Mouse (Mus musculus) hindbrain, embryonic 10.5 days (tissue): Measurements from ENCODE around the gene Arhgap15. TPM values are rescaled to one million over a fixed set of nuclear protein-coding genes. Genes with fewer than 3 reads are reported as not detected.

Experiments used
- DNase-seq: peaks from one replicate; pipeline ENCODE4 v3.0.0-alpha.2; 2017; ENCODE audit warnings: low spot score
- H3K27ac ChIP-seq: fragments of 300-500 bp; sonication (generic); 2 replicates; pipeline ENCODE4 v1.5.1; 2016; ENCODE audit warnings: mild to moderate bottlenecking, moderate library complexity
- H3K27me3 ChIP-seq: fragments of 300-500 bp; sonication (generic); 2 replicates; pipeline ENCODE4 v1.6.1; 2016; ENCODE audit warnings: mild to moderate bottlenecking; ENCODE audit not compliant: poor library complexity, insufficient read depth, severe bottlenecking
- H3K36me3 ChIP-seq: fragments of 300-500 bp; sonication (generic); 2 replicates; pipeline ENCODE4 v1.6.1; 2016; ENCODE audit warnings: mild to moderate bottlenecking, moderate library complexity
- H3K4me1 ChIP-seq: fragments of 300-500 bp; sonication (generic); replicated peaks from 2 replicates; pipeline ENCODE4 v1.6.1; 2016; ENCODE audit warnings: mild to moderate bottlenecking
- H3K4me3 ChIP-seq: fragments of 300-500 bp; sonication (generic); 2 replicates; pipeline ENCODE4 v1.5.1; 2016; ENCODE audit warnings: mild to moderate bottlenecking, moderate library complexity
- H3K9me3 ChIP-seq: fragments of 300-500 bp; sonication (generic); 2 replicates; pipeline ENCODE4 v1.6.1; 2016; ENCODE audit warnings: mild to moderate bottlenecking, moderate library complexity
- WGBS: fragments of 180-500 bp; shearing (Covaris S2); methylation state at CpG from one replicate; pipeline ENCODE4 v1.1.7; 2016; 5-methylcytosine and 5-hydroxymethylcytosine counted together
- polyA plus RNA-seq: library from polyadenylated mRNA; unstranded; fragments of >200 nt; fragmentation: Nextera tagmentation; extraction: Ambion mirVana; gene quantifications from 2 replicates; pipeline ENCODE4 v1.2.1, GENCODE M21; 2016

Gene Arhgap15
- polyA plus RNA-seq, 1 experiment from 2014 or later, result 0.72 TPM

DNA sequence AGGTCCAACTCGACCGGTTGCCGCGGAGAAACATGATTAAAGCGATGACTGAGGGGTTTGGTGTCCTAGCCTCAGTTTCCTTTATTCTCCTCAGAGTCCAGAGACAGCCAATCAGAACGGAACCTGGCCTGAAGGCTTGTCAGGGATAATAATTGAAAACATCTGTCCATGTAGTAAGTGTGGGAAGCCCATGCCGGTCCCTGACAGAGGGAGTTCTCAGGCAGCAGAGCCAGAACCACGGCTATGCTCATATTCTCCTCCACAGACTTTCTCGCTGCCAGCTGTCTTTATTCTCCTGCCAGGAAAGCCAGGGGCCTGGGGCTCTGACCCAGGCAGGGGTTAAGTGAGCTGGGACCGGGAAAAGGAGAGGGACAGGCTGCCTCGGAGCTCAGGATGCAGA is 606.7 kb downstream of the Arhgap15 start:
- peak; percentile 40 for DNase-seq
- H3K27ac ChIP-seq, result peak overlapping the region; percentile 36; the same call in 1 of the 2 replicates
- H3K36me3 ChIP-seq, result no peaks in the 10 kb centered on the region
- peaks cover 4% of the 10 kb centered on the region; the same call in 1 of the 2 replicates for H3K4me1 ChIP-seq
- H3K9me3 ChIP-seq, result no peaks in the 10 kb centered on the region
- WGBS, result 67% methylated on average over 11 of the region's 11 CpGs
- no peak overlapping the region for H3K4me3 ChIP-seq
- H3K27me3 ChIP-seq, result no peaks in the 10 kb centered on the region

DNA sequence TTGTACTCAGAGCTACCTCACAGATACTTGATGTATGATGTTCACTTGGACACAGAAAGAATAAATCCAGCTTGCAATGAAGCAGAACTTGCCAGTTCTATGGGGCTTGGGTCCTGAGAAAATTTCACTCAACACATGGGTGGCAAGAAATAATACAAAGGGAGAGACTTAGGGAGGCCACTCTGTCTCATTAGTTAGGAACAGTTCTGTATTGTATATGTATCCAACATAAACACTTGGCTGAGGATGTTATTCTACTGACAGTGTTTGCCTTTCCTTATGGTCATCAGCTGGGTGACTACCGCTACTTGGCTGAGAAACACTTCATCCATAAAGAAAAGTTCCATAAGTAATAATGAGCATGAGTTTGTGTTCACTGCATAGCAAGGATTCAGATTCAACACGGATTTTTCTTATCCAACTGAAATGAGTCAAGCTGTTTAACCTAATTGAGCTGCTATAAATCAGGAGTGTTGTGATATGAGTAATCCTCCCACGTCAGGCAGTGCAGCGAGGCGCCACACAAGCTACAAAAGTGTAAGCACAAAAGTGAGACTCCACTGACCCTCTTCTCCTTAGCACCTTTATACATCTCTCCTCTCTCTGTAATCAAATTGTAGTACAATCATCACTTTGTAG is 607.7 kb downstream of the Arhgap15 start:
- no peaks in the 10 kb centered on the region for H3K27me3 ChIP-seq
- no peak for DNase-seq
- peaks cover 4% of the 10 kb centered on the region; the same call in 1 of the 2 replicates for H3K4me1 ChIP-seq
- H3K27ac ChIP-seq, result no peak overlapping the region
- 91% methylated on average over 5 of the region's 5 CpGs for WGBS
- no peak overlapping the region for H3K4me3 ChIP-seq
- H3K9me3 ChIP-seq, result no peaks in the 10 kb centered on the region
- no peaks in the 10 kb centered on the region for H3K36me3 ChIP-seq

DNA sequence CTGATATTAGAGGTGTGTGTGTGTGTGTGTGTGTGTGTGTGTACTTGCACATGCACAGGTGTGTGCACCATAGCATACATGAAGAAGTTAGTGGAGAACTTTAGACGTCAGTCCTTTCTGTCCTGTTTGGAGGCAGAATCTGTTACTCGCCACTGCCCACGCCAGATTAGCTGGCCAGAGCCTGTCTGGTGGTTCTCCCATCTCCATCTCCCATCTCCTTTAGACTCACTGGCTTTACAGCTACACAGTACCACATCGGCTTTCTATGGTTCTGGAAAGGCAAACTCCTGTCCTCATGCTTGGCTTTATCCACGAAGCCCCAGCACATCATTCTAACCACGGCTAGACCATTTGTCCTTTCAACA is 608.2 kb downstream of the Arhgap15 start:
- Histone ChIP-seq H3K4me3 (no peak overlapping the region), H3K27ac (no peak overlapping the region), H3K4me1 (peaks cover 4% of the 10 kb centered on the region; the same call in 1 of the 2 replicates), H3K27me3 (no peaks in the 10 kb centered on the region), H3K9me3 (no peaks in the 10 kb centered on the region), H3K36me3 (no peaks in the 10 kb centered on the region)
- no peak for DNase-seq
- WGBS, result 93% methylated on average over 6 of the region's 6 CpGs

DNA sequence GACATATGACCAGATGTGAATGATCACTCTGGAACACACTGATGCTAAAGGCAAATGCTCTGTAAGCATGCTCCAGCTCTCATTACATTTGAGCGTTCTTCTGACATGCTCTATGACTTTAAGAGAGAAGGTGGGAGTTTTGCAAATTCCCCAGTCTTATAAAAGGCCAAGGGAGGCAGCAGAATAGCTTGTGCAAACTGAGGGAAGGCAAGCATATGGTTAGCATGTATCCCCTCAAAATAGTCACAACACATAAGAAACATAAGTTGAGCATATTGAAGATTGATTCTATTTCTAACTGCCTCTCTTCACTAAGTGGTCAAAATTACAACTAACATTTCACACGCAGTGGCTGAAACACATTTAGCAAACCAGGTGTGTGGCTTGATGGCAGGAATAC is 631.6 kb downstream of the Arhgap15 start:
- Histone ChIP-seq H3K9me3 (no peaks in the 10 kb centered on the region), H3K27ac (no peak overlapping the region), H3K36me3 (no peaks in the 10 kb centered on the region), H3K4me1 (no peaks in the 10 kb centered on the region), H3K27me3 (no peaks in the 10 kb centered on the region), H3K4me3 (no peak overlapping the region)
- no peak for DNase-seq
- 87% methylated on average over 2 of the region's 2 CpGs for WGBS

DNA sequence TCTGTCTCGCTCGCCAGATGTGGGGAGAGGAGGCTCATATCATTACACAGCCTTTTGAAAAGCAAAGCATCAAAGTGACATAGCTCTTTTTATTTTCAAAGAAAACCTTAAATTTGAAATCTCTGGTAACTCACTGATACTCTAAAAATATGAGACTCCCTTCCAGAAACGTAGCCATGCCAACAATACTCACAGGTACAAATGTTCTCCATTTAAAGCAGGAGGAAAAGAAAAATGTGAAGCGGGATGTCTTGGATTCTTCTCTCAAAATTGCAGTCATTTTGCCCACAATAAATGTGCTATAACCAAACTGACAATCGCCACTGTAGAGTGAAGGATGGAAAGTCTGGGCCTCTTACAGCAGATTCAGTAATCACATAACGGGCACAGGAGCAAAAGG is 635.9 kb downstream of the Arhgap15 start:
- H3K4me1 ChIP-seq, result no peaks in the 10 kb centered on the region
- no peak overlapping the region for H3K4me3 ChIP-seq
- DNase-seq, result no peak
- no peaks in the 10 kb centered on the region for H3K27me3 ChIP-seq
- no peaks in the 10 kb centered on the region for H3K36me3 ChIP-seq
- H3K27ac ChIP-seq, result no peak overlapping the region
- 91% methylated on average over 6 of the region's 6 CpGs for WGBS
- H3K9me3 ChIP-seq, result no peaks in the 10 kb centered on the region

DNA sequence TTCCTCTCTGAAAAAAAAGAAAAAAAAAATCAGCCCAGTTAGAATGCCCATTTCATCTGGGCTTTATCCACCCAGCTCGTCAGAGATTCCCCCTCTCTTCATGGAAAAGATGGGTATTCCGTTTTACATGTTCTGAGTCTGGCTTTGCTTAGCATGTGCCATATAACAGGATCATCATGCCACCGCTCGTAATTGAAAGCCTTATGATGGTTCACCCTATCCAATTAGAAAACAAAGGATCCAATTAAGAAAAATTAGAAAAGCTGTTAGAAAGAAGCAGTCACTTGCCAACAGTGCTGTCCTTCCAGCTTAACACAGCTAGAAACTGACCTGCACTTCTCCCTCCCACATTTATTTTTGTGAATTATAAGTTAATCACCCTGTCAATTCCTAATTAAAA is 640.9 kb downstream of the Arhgap15 start:
- H3K27me3 ChIP-seq, result no peaks in the 10 kb centered on the region
- H3K36me3 ChIP-seq, result no peaks in the 10 kb centered on the region
- no peak for DNase-seq
- H3K27ac ChIP-seq, result no peak overlapping the region
- no peak overlapping the region for H3K4me3 ChIP-seq
- H3K4me1 ChIP-seq, result peaks cover 4% of the 10 kb centered on the region; the same call in 1 of the 2 replicates
- 90% methylated on average over 4 of the region's 4 CpGs for WGBS
- no peaks in the 10 kb centered on the region for H3K9me3 ChIP-seq

DNA sequence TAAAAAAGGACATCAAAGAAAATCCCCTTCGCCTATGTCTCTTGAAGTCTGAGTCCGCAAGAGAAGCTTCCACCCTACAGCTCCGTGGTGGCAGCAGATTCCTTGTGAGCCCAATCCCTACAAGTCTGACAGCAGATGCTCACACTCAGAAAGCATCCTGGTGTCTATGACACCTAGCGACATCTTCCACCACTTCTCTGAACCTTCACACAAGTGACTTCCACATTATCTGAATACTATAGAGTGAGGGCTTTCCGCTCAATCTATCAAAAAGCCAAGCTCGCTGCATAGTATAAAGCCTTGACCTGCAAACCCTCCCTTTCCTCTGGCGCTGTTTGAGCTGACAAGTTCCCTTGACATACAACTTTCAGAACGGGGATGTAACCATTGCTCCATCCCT is 645.2 kb downstream of the Arhgap15 start:
- H3K27ac ChIP-seq, result no peak overlapping the region
- H3K4me1 ChIP-seq, result peaks cover 30% of the 10 kb centered on the region
- WGBS, result 87% methylated on average over 8 of the region's 8 CpGs
- DNase-seq, result no peak
- no peaks in the 10 kb centered on the region for H3K9me3 ChIP-seq
- no peak overlapping the region for H3K4me3 ChIP-seq
- H3K27me3 ChIP-seq, result no peaks in the 10 kb centered on the region
- no peaks in the 10 kb centered on the region for H3K36me3 ChIP-seq

DNA sequence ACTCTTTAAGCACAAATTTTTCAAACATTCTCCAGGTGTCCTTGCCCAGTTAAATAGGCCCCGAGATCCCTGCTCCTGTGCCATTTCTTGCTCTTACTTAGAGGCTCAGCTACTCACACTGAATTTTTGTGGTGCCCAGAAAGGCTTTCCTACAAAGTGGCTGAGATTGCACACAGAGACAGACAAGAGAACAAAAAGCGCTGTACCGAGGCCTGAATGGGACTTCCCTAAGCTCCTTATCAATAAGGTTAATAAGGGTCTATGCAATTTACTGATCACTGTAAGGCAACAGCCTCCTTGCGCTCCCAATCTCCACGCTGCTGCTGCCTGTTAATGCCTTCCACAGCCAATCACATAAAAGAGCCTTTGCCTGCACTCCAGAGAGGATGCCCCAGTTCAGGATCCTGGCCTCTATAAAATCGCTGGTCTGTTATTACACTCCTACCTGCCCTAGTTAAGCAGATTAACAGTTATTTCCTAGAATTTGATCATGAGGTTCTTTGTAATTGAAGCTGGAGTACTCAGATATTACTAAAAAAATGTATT is 646.4 kb downstream of the Arhgap15 start:
- Histone ChIP-seq H3K4me3 (no peak overlapping the region), H3K4me1 (peaks cover 30% of the 10 kb centered on the region), H3K36me3 (no peaks in the 10 kb centered on the region), H3K9me3 (no peaks in the 10 kb centered on the region), H3K27me3 (no peaks in the 10 kb centered on the region), H3K27ac (peak overlapping the region; percentile 47; the same call in 1 of the 2 replicates)
- no peak for DNase-seq
- 55% methylated on average over 6 of the region's 6 CpGs for WGBS

DNA sequence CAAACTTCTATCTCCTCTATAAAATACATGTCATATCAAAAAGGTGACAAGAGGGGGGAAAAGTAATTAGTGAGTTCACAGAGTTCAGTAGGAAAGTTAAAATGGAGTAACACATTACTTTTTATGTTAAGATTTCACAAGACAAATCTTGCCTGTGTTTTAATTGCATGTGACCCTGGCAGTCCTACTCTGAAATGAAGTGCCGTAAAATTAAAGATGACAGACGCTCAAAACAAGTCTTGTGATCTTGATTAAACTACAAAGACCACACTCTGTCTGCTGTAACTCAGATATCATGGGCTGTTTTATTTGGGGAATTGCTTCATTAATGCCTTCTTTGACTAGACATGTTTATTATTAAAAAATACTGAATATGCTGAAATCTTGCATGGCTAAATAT is 647.0 kb downstream of the Arhgap15 start:
- no peak overlapping the region for H3K27ac ChIP-seq
- no peaks in the 10 kb centered on the region for H3K36me3 ChIP-seq
- peaks cover 30% of the 10 kb centered on the region for H3K4me1 ChIP-seq
- 79% methylated on average over 2 of the region's 2 CpGs for WGBS
- no peaks in the 10 kb centered on the region for H3K27me3 ChIP-seq
- no peak for DNase-seq
- H3K9me3 ChIP-seq, result no peaks in the 10 kb centered on the region
- H3K4me3 ChIP-seq, result no peak overlapping the region

DNA sequence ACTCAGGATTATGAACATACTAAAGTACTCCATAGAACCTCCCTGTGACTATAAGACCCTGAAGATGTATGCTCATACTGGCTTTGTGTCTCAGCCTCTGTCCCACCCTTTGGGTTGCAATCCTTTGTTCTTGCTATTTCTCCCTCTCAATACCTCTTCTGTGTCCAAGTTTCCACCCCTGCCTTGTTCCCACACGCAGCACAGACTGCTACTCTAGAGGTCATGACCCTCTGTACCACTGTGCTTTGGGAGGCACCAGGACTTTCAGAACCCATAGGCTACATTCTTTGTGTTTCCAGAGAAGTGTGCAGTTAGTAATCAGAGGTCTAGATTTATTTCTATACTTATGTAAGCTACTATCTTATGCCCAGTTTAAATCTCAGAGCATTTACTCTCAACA is 648.6 kb downstream of the Arhgap15 start:
- no peaks in the 10 kb centered on the region for H3K9me3 ChIP-seq
- peak overlapping the region; percentile 74 for H3K27ac ChIP-seq
- H3K4me1 ChIP-seq, result peaks cover 30% of the 10 kb centered on the region
- H3K27me3 ChIP-seq, result no peaks in the 10 kb centered on the region
- no peak overlapping the region for H3K4me3 ChIP-seq
- DNase-seq, result peak; percentile 35
- no peaks in the 10 kb centered on the region for H3K36me3 ChIP-seq
- 3% methylated on average over 1 of the region's 1 CpGs for WGBS

DNA sequence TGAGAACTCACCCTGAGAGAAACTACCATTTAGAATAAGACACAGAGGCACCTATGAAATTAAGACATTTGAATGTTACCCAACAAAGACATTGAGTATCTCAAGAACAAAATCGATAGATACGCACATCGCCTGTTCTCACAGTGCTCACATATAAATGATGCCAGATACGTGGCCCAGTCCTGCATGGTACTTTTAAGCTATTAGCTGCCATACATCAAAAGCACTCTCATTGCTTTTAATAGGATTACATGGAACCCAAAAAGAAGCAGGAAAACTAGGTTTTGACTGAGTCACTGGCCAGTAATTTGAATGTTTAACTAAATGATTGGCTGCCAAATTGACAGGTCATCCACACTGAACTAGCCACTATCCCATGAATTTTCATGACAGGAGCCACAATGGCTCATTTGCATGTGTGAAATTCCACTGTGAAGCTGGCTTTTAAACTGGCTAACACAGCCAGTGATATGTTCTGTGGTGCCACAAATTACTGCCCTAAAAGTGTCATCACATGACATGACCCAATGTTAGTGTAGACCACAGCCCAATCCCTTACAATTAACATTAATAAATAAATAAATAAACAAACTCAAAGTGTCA is 649.2 kb downstream of the Arhgap15 start:
- Histone ChIP-seq H3K27ac (peak overlapping the region; percentile 74), H3K27me3 (no peaks in the 10 kb centered on the region), H3K4me1 (peaks cover 30% of the 10 kb centered on the region), H3K36me3 (no peaks in the 10 kb centered on the region), H3K4me3 (no peak overlapping the region), H3K9me3 (no peaks in the 10 kb centered on the region)
- WGBS, result 71% methylated on average over 4 of the region's 4 CpGs
- peak; percentile 10 for DNase-seq

DNA sequence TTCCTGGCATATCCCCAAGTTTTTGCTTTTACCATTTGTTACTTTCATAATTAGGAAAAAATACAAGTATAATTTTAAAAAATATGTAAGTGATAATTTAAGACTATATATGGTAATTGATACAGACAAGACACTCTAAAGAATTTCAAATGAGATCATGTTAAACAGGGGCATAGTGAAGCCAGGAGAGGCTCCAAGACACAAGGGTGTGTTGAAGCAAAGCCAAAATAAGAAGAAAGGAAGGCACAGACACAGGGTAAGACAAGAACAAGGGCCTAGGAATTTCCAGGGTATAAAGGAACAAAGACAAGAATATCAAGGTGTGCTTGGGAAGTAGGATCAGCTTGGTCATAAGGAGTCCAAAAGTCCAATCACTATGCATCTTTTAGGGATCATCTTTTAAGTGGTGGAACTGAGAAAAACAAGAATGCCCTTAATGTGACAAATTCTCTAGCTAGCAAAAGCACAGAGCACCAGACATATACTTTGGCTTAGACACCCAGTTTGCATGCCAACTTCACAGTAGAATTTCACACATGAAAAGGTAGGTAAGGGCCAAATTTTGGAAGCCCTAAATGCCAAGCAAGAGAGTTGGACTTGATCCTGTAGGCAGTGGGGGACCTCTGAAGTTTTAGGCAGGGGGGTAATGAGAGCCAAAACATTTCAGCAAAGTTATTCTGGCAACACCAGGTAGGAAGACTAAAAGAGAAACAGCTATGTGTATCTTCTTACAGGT is 650.7 kb downstream of the Arhgap15 start:
- Histone ChIP-seq H3K4me3 (no peak overlapping the region), H3K36me3 (no peaks in the 10 kb centered on the region), H3K4me1 (peaks cover 29% of the 10 kb centered on the region), H3K9me3 (no peaks in the 10 kb centered on the region), H3K27me3 (no peaks in the 10 kb centered on the region), H3K27ac (no peak overlapping the region)
- no peak for DNase-seq
